Comparison of ENCODE assay signal across 15 mouse cellular contexts in genomic region chr4:122912613-122913012, GRCm38 (mm10). TPM values are rescaled to one million over a fixed set of nuclear protein-coding genes. Genes with fewer than 3 reads are reported as not detected.
A peak's percentile ranks its signal among the peaks of the same experiment; 100 is the strongest.
DNase-seq lines count a peak whose midpoint lies in the region; ATAC-seq and TF ChIP-seq lines count a peak whose summit lies in the region.
"Had no signal": no experiment of that assay in that cellular context is flagged by ENCODE, and none has a peak within 500 bp of the region (broad histone marks: within the 10 kb centered on the region; RNA-seq: fewer than 3 reads in every experiment).

No protein-coding gene starts in this region.

- no peak overlapping the region for H3K4me2 ChIP-seq in heart, postnatal 0 days (ENCODE audit: low read depth, low read length)
- H3K4me2 ChIP-seq in heart, embryonic 12.5 days = no peak overlapping the region
- H3K4me2 ChIP-seq: heart, embryonic 11.5 days had no signal

- H3K36me3 ChIP-seq in heart, postnatal 0 days (replicated peaks; ENCODE audit: control insufficient read depth, insufficient read depth, low read length) = no peaks in the 10 kb centered on the region
- no peaks in the 10 kb centered on the region for H3K36me3 ChIP-seq in heart, embryonic 12.5 days
- H3K36me3 ChIP-seq in splenic B cell, adult 2 months (ENCODE audit: control insufficient read depth, insufficient read depth, low read length, poor library complexity, severe bottlenecking) = no peaks in the 10 kb centered on the region

- 0 out of 2 replicates have a peak, but pooled peaks have one; percentile 6 for TF ChIP-seq CTCF in heart, postnatal 0 days (IDR thresholded peaks at IDR 0.05; ENCODE audit: low read depth)

- no peak for ATAC-seq in heart, postnatal 0 days (ENCODE audit: insufficient read depth, low read depth)
- no peak for ATAC-seq in heart, embryonic 12.5 days (ENCODE audit: insufficient number of reproducible peaks, low FRiP score)
- ATAC-seq: hindbrain, embryonic 16.5 days had no signal

- TF ChIP-seq EP300 in heart, postnatal 0 days (IDR thresholded peaks at IDR 0.05; ENCODE audit: low read depth) = no peak

- H3K27me3 ChIP-seq in heart, postnatal 0 days (ENCODE audit: control insufficient read depth, insufficient read depth, low read length) = no peaks in the 10 kb centered on the region
- H3K27me3 ChIP-seq in heart, embryonic 12.5 days (replicated peaks) = no peaks in the 10 kb centered on the region
- no peaks in the 10 kb centered on the region for H3K27me3 ChIP-seq in splenic B cell, adult 2 months (ENCODE audit: control insufficient read depth, insufficient read depth, low read length, poor library complexity, severe bottlenecking)

- no peak overlapping the region for H3K4me3 ChIP-seq in heart, postnatal 0 days (ENCODE audit: low read depth, low read length)
- H3K4me3 ChIP-seq in heart, embryonic 12.5 days = no peak overlapping the region

- no peak overlapping the region for H3K9ac ChIP-seq in heart, postnatal 0 days (replicated peaks; ENCODE audit: low read depth, low read length)
- H3K9ac ChIP-seq in heart, embryonic 12.5 days = no peak overlapping the region

- 0 out of 2 replicates have a peak, but pooled peaks cover 3% of the 10 kb centered on the region for H3K9me3 ChIP-seq in heart, postnatal 0 days (replicated peaks; ENCODE audit: control insufficient read depth, low read length)
- peaks cover 22% of the 10 kb centered on the region for H3K9me3 ChIP-seq in heart, embryonic 12.5 days (replicated peaks)

- DNase-seq in heart, postnatal 0 days (ENCODE audit: low spot score) = no peak
- DNase-seq in retina, embryonic 14.5 days (ENCODE audit: low spot score) = peak; percentile 15
- no peak for DNase-seq in retina, postnatal 1 day
- DNase-seq in R1 (ENCODE audit: low read depth, low spot score) = peak; percentile 57
- peak; percentile 54 for DNase-seq in splenic B cell, adult 2 months (ENCODE audit: low read depth, low spot score)
- no peak for DNase-seq in adrenal gland, postnatal 25 days
- no peak for DNase-seq in urinary bladder, postnatal 25 days (ENCODE audit: low spot score)
- DNase-seq: cerebellum, postnatal 25 days; left cerebral cortex, postnatal 4 days; lung, postnatal 4 days; right cerebral cortex, postnatal 14 days; thymus, adult 18-20 months had no signal

- peaks cover 6% of the 10 kb centered on the region for H3K4me1 ChIP-seq in heart, postnatal 0 days (ENCODE audit: control insufficient read depth, insufficient read depth)
- H3K4me1 ChIP-seq in heart, embryonic 12.5 days (replicated peaks) = peaks cover 7% of the 10 kb centered on the region; the same call in 1 of the 2 replicates

- WGBS in heart, postnatal 0 days = 67% methylated on average over 5 of the region's 5 CpGs
- 69% methylated on average over 5 of the region's 5 CpGs for WGBS in heart, embryonic 12.5 days

- H3K27ac ChIP-seq in heart, postnatal 0 days (ENCODE audit: low read depth) = no peak overlapping the region
- no peak overlapping the region for H3K27ac ChIP-seq in heart, embryonic 12.5 days (ENCODE audit: poor library complexity, severe bottlenecking)

RNA-seq across cellular contexts. Expression of gene Cap1, which starts 26.8 kb away (rescaled TPM):
- total RNA-seq in heart, postnatal 0 days (2014; rRNA removed; ENCODE audit: low replicate concordance) = 59.6 and 73.0 TPM in 2 replicates
- 20.6 and 22.4 TPM in 2 replicates for polyA plus RNA-seq in heart, postnatal 0 days (2015; fragmentation: Nextera tagmentation; extraction: Ambion mirVana)
- 46.4 and 47.6 TPM in 2 replicates for polyA plus RNA-seq in heart, embryonic 12.5 days (2016; fragmentation: Nextera tagmentation; extraction: Ambion mirVana)
- total RNA-seq in adrenal gland, postnatal 25 days (2021) = 132 and 141 TPM in 2 replicates

RNA-seq across cellular contexts. Expression of gene Mfsd2a, which starts 48.4 kb away (rescaled TPM):
- not detected in 2 replicates for total RNA-seq in heart, postnatal 0 days (2014; rRNA removed; ENCODE audit: low replicate concordance)
- 0.19 and 0.20 TPM in 2 replicates for polyA plus RNA-seq in heart, postnatal 0 days (2015; fragmentation: Nextera tagmentation; extraction: Ambion mirVana)
- 1.1 and 1.8 TPM in 2 replicates for polyA plus RNA-seq in heart, embryonic 12.5 days (2016; fragmentation: Nextera tagmentation; extraction: Ambion mirVana)
- 1.7 TPM in 1 of 2 replicates, not detected in the other for total RNA-seq in adrenal gland, postnatal 25 days (2021)

Comparison
In these comparisons a context has a peak if more than half of its experiments do, and no peak if none do; other contexts are left out.
1. DNase-seq: peak in retina, embryonic 14.5 days (single experiment), R1 (single experiment) and splenic B cell, adult 2 months (single experiment); none in heart, postnatal 0 days (single experiment), retina, postnatal 1 day (single experiment), adrenal gland, postnatal 25 days (single experiment) and urinary bladder, postnatal 25 days (single experiment).